23 mouse cellular contexts compared by ENCODE assay signal in the genomic region with DNA sequence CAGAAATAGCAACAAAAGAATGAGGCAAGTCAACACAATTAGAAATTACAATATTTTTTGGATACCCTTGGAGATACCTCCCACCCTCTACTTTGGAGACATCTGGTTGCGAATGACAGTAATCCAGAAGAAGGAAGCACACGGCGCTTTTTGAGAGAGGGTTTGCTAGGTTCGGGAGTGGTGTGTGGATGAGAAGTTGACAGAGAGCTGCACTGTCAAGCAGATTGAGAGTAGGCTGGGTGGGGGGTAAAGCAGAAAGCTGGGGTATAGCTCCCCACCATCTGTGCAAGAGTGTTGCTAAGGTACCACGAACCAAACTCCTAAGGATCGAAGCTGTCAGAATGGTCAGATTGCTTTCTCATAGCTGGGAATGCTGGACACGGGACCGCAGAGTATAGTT.
"Had no signal": no experiment of that assay in that cellular context is flagged by ENCODE, and none has a peak within 500 bp of the region (broad histone marks: within the 10 kb centered on the region; RNA-seq: fewer than 3 reads in every experiment).

No protein-coding gene starts in this region.

- H3K27ac ChIP-seq: gastrocnemius, adult 2 months; heart, embryonic 10.5 days; hindbrain, embryonic 10.5 days; hindbrain, embryonic 12.5 days; hindbrain, embryonic 14.5 days; intestine, embryonic 15.5 days; kidney, embryonic 15.5 days; kidney, postnatal 0 days; left cerebral cortex, adult 2 months; limb, embryonic 10.5 days; limb, embryonic 12.5 days; liver, embryonic 13.5 days had no signal

- H3K4me3 ChIP-seq: gastrocnemius, adult 2 months; heart, embryonic 10.5 days; heart, embryonic 12.5 days; hindbrain, embryonic 10.5 days; hindbrain, embryonic 12.5 days; intestine, embryonic 15.5 days; kidney, embryonic 15.5 days; left cerebral cortex, adult 2 months; limb, embryonic 10.5 days; limb, embryonic 12.5 days; liver, embryonic 13.5 days had no signal

- DNase-seq: gastrocnemius, adult 2 months; gastrocnemius, postnatal 10 days; gastrocnemius, postnatal 25 days; heart, adult 18-20 months; heart, postnatal 10 days; heart, postnatal 4 days; kidney, adult 18-20 months; kidney, adult 8-10 months; kidney, postnatal 14 days; kidney, postnatal 36 days; liver; liver, embryonic 13.5 days had no signal
